ENCODE assay signal across 11 mouse cellular contexts in the genomic region with DNA sequence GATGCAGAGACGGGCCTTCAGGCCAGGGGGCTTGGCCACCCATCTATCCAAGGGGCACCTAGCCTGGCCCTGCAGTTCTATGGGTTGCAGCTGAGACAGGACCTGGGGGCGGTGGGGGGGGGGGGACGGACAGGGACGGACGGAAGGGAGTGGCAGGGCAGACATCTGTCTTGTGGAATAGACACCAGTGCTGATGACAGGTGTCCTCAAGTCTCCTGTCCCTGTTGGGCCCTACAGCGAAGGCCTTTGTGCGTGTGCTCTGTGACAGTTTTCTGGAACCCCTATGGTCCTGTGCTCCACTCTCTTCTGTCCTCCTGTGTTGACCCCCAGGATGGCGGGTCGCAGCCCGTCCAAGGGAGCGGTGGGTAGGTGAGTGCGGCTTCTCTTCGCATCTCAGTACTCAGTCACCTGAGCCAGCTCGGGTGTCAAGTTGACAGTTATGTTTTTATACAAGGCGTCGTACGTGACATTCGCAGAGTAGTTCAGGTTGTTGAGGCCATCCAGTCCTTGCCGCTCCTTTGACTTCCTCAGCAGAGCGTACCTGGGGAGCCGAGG. TPM values are rescaled to one million over a fixed set of nuclear protein-coding genes. Genes with fewer than 3 reads are reported as not detected.
DNase-seq lines count a peak whose midpoint lies in the region; ATAC-seq and TF ChIP-seq lines count a peak whose summit lies in the region.
"Had no signal": no experiment of that assay in that cellular context is flagged by ENCODE, and none has a peak within 500 bp of the region (broad histone marks: within the 10 kb centered on the region; RNA-seq: fewer than 3 reads in every experiment).

No protein-coding gene starts in this region.

- H3K9ac ChIP-seq in forebrain, embryonic 13.5 days = no peak overlapping the region

- no peak overlapping the region for H3K4me2 ChIP-seq in forebrain, embryonic 13.5 days

- no peak for TF ChIP-seq CTCF in gastrocnemius, adult 2 months (IDR thresholded peaks at IDR 0.05)
- TF ChIP-seq CTCF in left cerebral cortex, adult 2 months (IDR thresholded peaks at IDR 0.05) = no peak

- no peaks in the 10 kb centered on the region for H3K9me3 ChIP-seq in forebrain, embryonic 13.5 days (replicated peaks)
- H3K9me3 ChIP-seq: limb, embryonic 10.5 days had no signal

- DNase-seq in gastrocnemius, adult 2 months = peak; percentile 10
- no peak for DNase-seq in gastrocnemius, postnatal 10 days
- DNase-seq in left cerebral cortex, adult 2 months (ENCODE audit: extremely low spot score in 1 of 2, low spot score in 2 of 2) = peak; percentile 7
- no peak for DNase-seq in left cerebral cortex, postnatal 14 days (ENCODE audit: low spot score in 2 of 2)
- DNase-seq in adrenal gland, adult 2 months = peak; percentile 8
- DNase-seq in cerebellum, adult 9-10 months = peak; percentile 43
- DNase-seq: liver, postnatal 0 days had no signal

- no peak overlapping the region for H3K27ac ChIP-seq in gastrocnemius, adult 2 months
- H3K27ac ChIP-seq in left cerebral cortex, adult 2 months = no peak overlapping the region
- no peak overlapping the region for H3K27ac ChIP-seq in forebrain, embryonic 13.5 days

- peaks cover 20% of the 10 kb centered on the region for H3K4me1 ChIP-seq in forebrain, embryonic 13.5 days

- H3K27me3 ChIP-seq in forebrain, embryonic 13.5 days = no peaks in the 10 kb centered on the region

- peaks cover 45% of the 10 kb centered on the region for H3K36me3 ChIP-seq in forebrain, embryonic 13.5 days (ENCODE audit: poor library complexity, severe bottlenecking)

- no peak overlapping the region for H3K4me3 ChIP-seq in gastrocnemius, adult 2 months
- no peak overlapping the region for H3K4me3 ChIP-seq in left cerebral cortex, adult 2 months
- H3K4me3 ChIP-seq in forebrain, embryonic 13.5 days = no peak overlapping the region
- H3K4me3 ChIP-seq: limb, embryonic 10.5 days had no signal

- 93% methylated on average over 21 of the region's 21 CpGs for WGBS in forebrain, embryonic 13.5 days

- intact Hi-C loops in gastrocnemius, adult 2 months (cut with DNase I) = no loop called here
- intact Hi-C loops in left cerebral cortex, adult 2 months (cut with DNase I) = no loop called here
- intact Hi-C loops in left cerebral cortex, postnatal 14 days (cut with DNase I) = loop anchor here (5.0 kb wide), 1 partner anchor 121 kb away; the partner anchor contains the start of gene Slc9a8

- ATAC-seq in forebrain, embryonic 13.5 days = no peak
- ATAC-seq in CD4-positive, CD25-positive, alpha-beta regulatory T cell, adult 4 months = no peak
- ATAC-seq: intestine, postnatal 0 days had no signal

RNA-seq across cellular contexts. Expression of gene B4galt5, which starts 48.0 kb away (rescaled TPM):
- 10 to 100 TPM in 1 of 2 experiments, 1 to 10 TPM in 1; 7.8 to 10.6 TPM for total RNA-seq in gastrocnemius, adult 2 months (2021)
- total RNA-seq in gastrocnemius, postnatal 10 days (2021) = 10 to 100 TPM; 21.1 to 26.0 TPM
- 10 to 100 TPM; 49.7 to 50.2 TPM for total RNA-seq in left cerebral cortex, adult 2 months (2021)
- total RNA-seq in left cerebral cortex, postnatal 14 days (2021) = 10 to 100 TPM; 63.0 to 64.9 TPM
- total RNA-seq in adrenal gland, adult 2 months (2021) = 100 to 1,000 TPM in 1 of 2 experiments, 10 to 100 TPM in 1; 92.7 to 113 TPM
- 43.9 and 47.6 TPM in 2 replicates for polyA plus RNA-seq in adrenal gland, adult 2 months (2012; rRNA removed)
- polyA plus RNA-seq in forebrain, embryonic 13.5 days (2015; fragmentation: Nextera tagmentation; extraction: Ambion mirVana) = 9.1 and 9.2 TPM in 2 replicates
- polyA plus RNA-seq in CD4-positive, CD25-positive, alpha-beta regulatory T cell, adult 4 months (2017; shearing (Covaris generic)) = 1 to 10 TPM; 6.3 to 9.4 TPM

Comparison
In these comparisons a context has a peak if more than half of its experiments do, and no peak if none do; other contexts are left out.
1. DNase-seq: peak in gastrocnemius, adult 2 months (single experiment), left cerebral cortex, adult 2 months (2 of 2), adrenal gland, adult 2 months (single experiment) and cerebellum, adult 9-10 months (single experiment); none in gastrocnemius, postnatal 10 days (single experiment) and left cerebral cortex, postnatal 14 days (0 of 2).